Mouse (Mus musculus) heart, postnatal 36 days (tissue): ENCODE measurements around the gene Snx1. TPM values are rescaled to one million over a fixed set of nuclear protein-coding genes. Genes with fewer than 3 reads are reported as not detected.

Experiments used
- DNase-seq, 2 experiments: peaks; one replicate each; pipeline ENCODE4 v3.0.0; 2021 to 2022
- intact Hi-C: fragments of 180-260 bp; cut with DNase I; formaldehyde crosslinking; loops from one replicate; pipeline ENCODE4 v1.15.1; 2025
- total RNA-seq, 2 experiments: library from RNA; stranded (reverse); gene quantifications; 2 replicates each; pipeline ENCODE4 v1.2.3; 2021

Gene Snx1
- total RNA-seq, 2 experiments from 2014 or later, result 27.7 to 29.8 TPM

DNA sequence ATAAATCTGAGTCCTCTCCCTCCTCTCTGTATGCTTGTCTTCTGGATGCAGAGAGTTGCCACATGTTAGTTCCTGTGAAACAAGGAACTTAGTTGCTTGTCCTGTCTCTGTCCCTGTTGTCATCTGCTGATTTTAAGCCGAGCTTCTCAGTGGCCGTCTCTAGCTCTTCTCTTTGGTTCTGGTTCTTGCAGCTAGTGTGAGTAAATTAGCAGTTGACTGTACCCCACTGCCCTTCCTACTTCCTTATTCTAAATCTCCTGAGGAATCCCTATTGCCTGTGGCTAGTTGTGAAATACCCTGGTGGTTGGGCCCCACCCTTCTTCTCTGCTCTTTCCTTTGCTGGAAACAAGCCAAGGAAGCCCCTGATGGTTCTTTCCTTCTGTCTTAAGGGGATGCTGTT is 5.1 kb upstream of the Snx1 start:
- intact Hi-C loops, result no loop called here
- DNase-seq, result no peak

DNA sequence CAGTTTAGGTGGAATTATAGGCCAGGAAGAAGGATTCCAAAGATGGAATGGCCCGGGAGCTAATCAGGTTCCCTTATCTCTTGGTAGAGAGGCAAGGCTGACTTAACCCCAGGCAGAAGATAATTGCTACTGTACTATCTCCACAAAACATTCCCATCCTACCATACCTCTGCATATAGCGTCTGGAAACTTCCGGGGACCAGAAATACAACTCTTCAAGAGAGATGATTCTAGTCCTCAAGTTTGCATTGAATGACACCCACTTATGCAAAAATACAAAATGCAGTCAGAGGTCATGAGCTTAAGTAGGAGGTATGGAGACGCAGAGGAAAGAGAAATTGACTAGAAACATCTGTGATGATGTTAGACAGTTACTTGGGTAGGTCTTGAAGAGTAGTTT is 1.5 kb upstream of the Snx1 start:
- DNase-seq, result no peak
- intact Hi-C loops, result loop anchor here (5.0 kb wide), 1 partner anchor 464 kb away; the partner anchor contains the start of gene Usp3

DNA sequence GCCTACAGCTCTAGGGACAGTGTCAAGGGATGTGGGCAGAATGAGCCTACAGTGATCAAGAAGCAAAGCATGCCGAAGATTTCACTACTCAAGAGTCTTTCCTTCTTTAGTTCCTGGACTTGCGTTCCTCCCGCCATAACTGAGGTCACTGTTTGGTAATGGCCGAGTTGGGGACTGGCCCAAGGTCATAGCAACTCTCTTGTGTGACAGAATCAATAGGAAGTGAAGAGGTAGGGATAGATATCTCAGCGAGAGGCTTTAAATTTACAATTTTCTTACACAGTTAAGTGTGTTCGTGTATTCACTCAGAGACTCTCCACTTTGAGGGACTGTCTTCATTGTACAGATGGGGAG is 783 bp upstream of the Snx1 start:
- intact Hi-C loops, result loop anchor here (5.0 kb wide), 1 partner anchor 465 kb away; the partner anchor contains the start of gene Usp3
- DNase-seq, result no peak

DNA sequence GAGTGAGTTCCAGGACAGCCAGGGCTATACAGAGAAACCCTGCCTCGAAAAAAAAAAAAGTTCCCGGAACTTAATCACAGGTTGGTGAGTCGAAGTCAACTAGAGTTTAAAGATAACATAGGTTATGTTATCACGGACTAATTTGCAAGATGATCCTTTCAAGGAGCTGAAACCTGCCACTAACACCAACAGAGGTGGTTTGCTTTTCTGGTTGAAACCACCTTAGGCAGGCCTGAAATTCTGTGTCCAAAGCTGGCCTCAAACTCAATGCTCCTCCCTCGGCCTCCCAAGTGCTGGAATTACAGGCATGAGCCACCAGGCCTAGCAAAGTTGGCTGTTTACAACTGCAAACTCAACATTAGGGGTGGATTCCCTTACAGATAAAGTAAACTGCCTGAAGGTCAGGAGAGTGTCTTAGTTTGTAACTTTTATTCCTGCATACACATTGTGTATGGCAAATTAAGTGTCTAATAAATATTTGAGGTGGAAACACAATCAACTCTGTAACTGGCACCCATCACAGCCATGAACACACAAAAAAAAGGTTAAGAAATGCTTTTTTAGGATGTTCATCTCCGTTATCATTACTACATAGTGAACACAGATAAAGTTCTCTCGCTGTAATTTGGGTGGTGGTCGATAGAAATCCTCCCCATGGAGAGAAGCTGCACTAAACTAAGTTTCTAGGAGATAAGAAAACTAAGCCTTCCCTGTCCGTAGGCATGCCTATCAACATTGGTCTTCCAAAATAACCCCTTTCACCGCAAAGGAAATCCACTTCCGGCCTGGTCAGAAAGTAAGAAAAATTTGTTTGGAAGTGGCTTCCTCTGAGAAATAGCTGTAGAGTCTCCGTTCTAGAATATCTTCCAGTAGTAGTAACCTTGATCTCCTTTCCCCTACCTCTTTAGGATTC is 588 bp downstream of the Snx1 start:
- intact Hi-C loops, result loop anchor here (2.0 to 5.0 kb wide), 2 partner anchors 65 to 467 kb away; partner anchors contain the start of genes Ppib and Usp3
- DNase-seq, result peak in 1 of 2 experiments; percentile 11

DNA sequence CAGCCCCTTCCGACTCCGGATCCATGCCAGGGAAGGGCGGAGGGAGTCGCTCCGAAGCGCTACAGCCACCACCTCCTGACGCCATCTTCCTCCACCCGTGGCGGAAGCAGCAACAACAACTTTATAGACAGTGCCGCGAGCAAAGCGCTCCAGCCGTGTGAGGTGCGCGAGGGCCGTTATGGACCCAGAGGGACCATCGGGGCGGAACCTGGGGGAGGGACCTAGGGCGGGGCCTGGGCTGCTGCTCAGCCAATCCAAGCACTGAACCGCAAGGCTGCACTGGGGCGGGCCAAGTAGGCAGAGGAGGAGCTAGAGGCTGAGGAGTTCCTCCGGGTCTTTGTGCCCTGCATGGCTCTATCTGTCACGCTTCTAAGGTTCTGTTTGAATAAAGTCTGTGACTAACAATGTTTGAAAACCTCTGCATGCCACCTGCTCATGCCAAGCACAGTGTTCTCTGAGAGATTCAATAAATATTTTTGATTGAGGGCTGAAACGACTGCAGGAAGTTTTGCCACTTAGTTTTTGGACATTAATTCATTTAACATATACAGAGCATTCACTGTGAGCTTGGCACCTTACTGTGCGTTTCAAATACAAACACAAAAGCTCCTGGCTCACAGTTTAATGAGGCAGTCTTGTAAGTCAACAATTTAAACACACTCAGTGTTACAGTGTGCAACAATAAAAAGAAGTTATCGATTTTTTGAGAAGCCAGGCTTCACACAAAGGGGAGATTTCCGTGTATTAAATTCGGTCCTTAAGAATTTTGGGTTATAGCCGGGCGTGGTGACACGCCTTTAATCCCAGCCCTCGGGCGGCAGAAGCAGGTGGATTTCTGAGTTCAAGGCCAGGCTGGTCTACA is 1.5 kb downstream of the Snx1 start:
- intact Hi-C loops, result loop anchor here (2.0 to 5.0 kb wide), 2 partner anchors 64 to 467 kb away; partner anchors contain the start of genes Ppib and Usp3
- peak; percentile 96 to 97 for DNase-seq

DNA sequence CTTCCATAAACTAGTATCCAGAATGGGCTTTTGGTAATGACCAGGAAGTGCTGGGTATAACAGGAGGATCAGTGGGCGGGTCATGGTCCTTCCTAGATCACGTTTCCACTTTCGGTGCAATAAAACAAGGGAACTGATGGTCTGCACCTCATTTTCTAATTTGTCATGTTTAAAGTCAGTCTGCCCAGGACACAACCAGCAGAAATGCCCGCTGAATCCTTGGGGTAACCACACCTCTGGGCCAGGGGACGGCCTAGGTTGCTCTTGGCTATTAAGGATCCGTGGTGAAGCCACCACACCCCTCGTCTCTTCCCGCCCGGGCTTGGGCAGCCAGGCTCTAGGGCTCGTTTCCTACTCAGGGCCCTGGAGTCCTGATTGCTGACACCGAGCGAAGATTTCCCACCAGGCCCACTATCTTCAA is 2.3 kb downstream of the Snx1 start:
- intact Hi-C loops, result loop anchor here (2.0 kb wide), 1 partner anchor 63 kb away; the partner anchor contains the start of gene Ppib
- DNase-seq, result no peak

DNA sequence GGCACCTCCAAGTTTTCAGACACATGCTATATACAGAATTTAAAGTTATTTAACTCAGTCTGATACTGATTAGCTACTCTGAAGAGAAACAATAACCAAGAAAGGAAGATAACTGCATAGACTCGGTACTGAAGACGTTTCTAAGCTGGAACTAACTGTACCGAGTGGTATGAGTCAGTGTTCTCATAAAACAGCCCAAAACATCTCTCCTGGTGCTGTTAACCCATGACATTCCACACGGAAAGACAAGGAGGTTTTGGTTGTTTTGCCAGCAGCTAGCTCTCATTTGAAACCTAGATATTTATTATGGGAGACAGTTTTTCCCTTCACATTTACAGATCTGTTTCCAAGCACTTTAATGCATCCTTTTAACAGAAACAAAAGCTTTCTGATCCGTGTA is 2.7 kb downstream of the Snx1 start:
- intact Hi-C loops, result loop anchor here (2.0 kb wide), 1 partner anchor 63 kb away; the partner anchor contains the start of gene Ppib

DNA sequence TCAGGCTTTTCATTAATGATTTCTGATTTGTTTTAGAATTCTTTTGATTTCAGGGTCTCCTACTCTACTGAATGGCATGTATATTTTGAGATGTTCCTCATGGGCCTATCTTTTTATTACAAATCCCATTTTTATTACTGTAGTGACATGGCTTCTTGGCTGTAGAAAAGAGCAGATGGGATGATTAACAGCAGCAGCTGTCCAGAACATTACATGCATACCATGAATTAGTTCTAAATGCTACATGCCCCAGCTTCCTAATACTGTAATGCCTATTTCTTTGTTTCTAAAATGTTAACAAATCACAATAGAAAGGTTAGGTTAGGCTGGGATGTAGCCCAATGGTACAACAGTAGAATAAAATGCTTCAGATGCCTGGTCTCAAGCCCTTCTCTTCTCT is 5.0 kb downstream of the Snx1 start:
- intact Hi-C loops, result no loop called here
- DNase-seq, result no peak

More for the DNA sequence above, 2.7 kb downstream of the Snx1 start:
- DNase-seq, result no peak

DNA sequence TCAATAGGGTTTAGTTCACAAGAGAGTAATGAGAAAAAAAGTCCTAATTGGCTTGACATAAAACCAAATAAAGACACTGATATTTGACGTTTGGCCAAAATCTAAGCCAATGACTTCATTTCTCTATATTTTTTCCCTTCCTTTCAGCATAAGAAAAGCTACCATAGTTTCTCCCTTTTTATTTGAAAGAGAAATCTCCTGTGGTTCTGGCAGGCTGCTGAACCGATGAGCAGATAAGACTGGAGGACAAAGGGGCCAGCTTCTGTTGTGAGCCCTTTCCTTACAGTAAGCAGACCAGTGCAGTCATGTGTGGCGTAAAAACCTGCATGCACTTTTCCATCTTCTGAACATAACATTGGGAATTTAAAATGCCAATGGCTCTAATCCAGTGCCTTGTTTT is 5.4 kb downstream of the Snx1 start:
- DNase-seq, result no peak
- intact Hi-C loops, result no loop called here

DNA sequence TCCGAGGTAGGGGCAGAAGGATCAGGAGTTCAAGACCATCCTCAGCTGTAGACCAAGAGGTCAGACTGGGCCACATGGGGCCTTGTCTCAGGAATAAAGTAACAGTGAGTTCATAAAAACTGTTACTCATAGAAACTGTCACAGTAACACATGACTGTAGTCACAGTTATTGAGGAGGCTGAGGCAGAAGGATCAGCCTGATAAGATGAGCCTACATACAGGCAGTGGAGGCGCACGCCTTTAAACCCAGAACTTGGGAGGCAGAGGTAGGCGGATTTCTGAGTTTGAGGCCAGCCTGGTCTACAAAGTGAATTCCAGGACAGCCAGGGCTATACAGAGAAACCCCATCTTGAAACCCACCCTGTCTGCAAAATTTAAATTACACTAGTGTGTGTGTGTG is 6.3 kb downstream of the Snx1 start:
- DNase-seq, result no peak
- intact Hi-C loops, result no loop called here

DNA sequence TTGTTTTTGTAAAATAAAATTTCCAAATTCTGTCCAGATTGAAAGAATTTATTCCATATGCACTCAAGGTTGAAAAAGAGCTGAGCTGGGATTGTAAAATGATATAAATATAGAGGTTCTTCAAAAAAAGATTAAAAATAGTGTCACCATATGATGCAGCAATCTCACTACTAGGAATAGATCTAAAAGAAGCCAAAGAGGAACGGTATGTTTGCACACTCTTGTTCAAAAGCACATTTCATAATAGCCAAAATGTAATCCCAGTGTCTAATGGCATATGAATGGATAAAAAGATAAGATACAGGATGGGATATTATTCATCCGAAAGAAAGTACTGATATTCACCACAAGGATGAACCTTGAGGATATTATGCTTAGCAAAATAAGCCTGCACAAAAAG is 6.9 kb downstream of the Snx1 start:
- DNase-seq, result no peak
- intact Hi-C loops, result no loop called here

DNA sequence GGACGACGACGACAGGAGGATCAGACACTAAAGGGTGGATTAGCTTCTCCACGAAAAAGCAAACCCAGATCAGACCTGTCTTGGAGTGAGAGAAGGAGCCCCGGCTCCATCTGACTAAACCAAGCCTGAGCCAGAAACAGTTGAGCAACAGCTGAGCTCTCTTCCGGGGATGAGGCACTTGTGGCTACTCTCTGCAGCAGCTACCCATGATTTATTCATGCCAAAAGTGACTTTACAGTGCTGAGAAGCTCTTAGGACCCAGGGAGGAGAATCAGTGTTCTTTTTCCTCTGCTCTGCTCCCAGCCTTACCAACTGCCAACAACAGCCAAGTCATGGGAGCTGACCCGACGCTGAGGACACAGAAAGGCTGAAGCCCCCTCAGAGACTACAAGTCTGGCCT is 9.5 kb downstream of the Snx1 start:
- DNase-seq, result peak; percentile 16 to 25
- intact Hi-C loops, result no loop called here

DNA sequence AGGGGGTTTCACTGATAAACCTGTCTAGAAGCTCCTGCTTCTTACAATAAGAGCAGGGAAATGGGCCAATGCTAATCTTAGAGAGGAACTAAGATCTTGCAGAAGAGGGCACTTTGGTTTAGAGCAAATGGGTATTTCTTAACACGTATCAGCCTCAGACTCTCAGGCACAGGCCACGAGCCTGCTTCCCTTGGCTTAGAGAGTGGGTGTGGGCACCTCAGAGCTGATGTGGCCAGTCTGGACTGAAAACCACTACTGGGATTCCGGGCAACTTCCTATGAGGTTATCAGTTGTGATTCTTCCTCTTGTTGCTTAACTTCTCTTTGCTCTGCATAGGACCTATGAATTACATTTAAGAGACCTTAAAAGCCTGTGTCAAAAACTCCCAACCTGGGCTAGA is 12.0 kb downstream of the Snx1 start:
- intact Hi-C loops, result no loop called here
- no peak for DNase-seq

DNA sequence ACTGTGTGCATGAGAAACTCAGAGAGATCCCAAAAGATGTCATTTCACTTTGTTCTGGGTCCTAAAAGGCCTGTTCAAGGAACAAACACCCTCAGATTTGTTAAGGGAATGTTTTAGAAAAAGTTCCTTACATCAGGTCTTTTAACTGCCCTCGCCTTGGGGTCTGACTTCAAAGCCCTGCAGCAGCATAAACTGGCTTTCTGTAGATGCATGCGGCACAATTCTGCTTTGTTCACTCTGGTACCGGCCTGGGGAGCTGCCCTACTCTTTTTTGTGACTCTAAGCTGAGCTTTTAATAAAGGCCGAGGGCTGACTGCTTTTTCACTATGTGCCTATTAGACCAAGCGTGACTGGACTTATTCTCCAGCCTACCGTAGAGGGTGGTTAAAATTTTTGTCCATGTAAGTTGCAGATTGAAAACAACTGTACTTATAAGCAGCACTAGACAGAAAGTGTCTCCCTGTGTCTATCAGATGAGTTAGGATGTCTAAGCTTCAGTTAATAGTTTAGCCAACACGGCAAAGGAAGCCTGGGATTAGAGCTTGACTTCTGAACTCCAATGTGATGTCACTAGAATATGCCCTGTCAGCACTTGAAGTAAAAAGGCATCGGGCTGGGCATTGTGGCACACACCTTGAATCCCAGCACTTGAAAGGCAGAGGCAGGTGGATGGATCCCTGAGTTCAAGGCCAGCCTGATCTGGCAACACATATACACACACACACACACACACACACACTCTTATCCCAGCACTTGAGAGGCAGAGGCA is 15.6 kb downstream of the Snx1 start:
- no peak for DNase-seq
- intact Hi-C loops, result no loop called here

DNA sequence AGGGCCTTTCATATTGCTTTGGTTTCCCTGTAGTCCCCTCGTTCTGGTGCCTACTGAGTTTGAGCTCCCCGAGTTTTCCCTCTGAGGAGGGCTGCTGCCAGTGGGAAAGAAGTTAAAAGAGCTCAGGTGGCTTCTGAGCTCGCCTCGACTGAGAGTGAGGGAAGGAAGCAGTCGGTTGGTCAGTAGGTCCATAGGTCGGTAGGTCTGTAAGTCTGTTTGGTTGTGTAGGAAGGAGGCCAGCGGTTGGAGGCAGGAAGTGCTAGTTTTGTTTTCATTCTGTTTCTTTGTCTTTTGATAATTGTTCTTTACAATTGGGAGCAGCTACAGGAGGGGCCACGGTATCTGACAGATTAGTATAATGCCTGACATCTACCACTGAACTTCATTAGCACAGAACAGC is 16.3 kb downstream of the Snx1 start:
- intact Hi-C loops, result no loop called here
- DNase-seq, result no peak

DNA sequence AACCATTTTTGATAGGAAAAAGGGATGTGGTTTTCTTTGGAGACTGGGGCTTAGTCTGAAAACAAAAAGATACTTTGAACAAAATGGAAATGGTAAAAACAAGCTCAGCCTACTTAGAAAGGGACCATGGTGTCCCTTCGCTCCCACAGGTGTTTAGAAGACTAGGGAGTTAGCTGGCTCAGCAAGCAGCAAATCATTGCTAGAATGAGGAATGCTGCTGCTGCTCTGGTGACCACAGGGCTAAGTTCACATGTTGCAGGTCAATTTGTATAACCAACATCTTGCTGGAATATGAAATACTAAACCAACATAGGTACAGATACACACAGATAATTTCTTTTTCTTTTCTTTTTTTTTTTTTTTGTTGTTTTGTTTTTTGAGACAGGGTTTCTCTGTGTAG is 16.8 kb downstream of the Snx1 start:
- no peak for DNase-seq
- intact Hi-C loops, result no loop called here

DNA sequence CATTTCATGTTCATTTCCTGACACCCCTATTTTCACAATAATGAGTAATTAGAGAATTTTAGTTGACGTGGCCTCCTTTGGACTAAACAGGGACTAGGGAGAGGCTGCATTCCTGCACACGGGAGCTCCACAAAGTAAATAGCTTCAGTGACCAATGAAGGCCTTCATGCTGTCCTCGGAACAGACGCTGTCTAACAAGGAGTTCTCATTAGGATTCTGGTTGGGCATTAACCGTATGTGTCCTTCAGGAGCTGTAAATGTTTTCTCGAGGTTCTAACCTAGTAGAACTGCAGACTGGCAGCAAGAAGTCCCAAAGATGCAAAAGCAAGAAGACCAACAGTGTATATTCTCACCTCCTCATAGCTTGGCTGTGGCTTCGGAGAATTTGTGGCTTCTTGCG is 21.2 kb downstream of the Snx1 start:
- DNase-seq, result no peak
- intact Hi-C loops, result no loop called here

DNA sequence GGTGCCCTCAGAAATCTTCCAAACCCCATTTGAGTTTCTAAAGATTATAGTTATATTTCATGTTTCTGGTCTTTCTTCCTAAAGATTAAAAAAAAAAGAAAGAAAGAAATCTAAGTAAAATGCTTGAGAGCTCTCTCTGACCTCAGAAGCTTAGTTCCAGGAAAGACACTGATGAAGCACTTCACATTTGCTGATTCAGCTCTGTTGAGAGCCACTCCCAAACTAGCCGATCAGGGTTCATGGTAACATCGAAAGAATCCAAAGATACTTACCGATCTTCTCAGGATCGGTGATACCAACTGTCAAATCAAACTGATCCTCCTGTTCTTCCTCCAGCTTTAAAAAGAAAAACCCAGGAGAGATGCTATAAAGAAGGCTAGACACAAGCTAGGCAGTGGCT is 21.8 kb downstream of the Snx1 start:
- DNase-seq, result no peak
- intact Hi-C loops, result no loop called here

DNA sequence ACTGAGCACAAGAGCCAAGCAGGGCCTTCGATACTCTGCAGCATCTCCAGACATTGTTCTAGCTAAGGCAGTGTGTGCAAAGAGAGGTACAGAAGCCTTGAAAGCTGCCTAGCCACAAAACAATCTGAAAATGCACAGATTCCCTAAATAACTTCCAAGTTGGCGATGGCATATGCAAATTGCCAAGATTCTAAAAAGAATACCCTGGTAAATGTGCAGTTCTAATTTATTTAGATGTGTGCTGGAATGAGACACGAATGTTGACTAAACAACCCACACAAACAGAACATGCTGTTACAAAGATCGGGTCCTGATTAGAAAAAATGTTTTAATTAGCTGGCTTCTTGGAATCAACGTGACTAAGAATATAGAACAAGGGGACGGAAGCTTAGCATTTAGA is 23.7 kb downstream of the Snx1 start:
- intact Hi-C loops, result no loop called here
- no peak for DNase-seq

DNA sequence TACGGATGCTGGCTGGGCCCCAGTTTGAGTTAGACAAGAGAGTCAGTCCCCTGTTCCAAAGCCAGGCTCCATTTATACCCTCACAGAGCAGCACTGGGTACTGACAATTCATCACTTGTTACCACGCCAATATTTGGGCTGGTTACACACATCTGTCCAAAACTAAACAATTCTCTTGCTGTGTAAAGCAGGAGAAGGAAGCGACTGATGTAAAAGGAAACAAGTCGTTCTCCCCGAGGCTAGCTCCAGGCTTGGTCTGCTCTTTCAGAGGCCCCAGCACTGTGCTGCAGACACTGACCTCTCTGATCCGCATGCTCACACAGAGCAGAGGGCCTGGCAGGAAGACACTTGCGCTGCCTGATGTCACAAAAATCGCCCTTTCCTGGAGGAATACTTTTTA is 24.8 kb downstream of the Snx1 start:
- intact Hi-C loops, result no loop called here
- no peak for DNase-seq

DNA sequence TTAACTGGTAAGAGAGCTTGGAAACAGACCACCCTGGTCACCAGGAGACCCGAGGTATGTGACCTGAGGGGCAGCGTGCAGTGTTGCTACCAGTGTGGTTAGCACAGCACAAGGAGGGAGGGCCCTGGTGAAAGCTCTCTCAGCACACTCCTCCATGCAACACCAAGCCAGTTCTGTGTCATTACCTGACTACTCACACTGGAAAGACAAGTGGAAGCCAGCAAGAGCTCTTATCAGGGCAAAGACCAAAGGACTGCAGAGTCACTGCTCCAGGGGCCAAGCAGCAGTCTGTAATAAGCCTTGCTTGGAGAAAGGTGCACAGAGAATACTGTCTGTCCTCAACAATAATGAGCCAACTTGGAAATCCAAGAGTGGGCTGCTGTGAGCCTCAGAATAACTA is 33.7 kb downstream of the Snx1 start:
- no peak for DNase-seq
- intact Hi-C loops, result no loop called here
